Mouse (Mus musculus) ES-Bruce4 (cell line): Measurements from ENCODE around the gene Tbx5. TPM values are rescaled to one million over a fixed set of nuclear protein-coding genes. Genes with fewer than 3 reads are reported as not detected.

Source experiments
- H3K27ac ChIP-seq: 2 replicates; pipeline ENCODE4 v1.5.1; 2012; ENCODE audit warnings: low read length, inconsistent platforms; ENCODE audit not compliant: insufficient read depth
- H3K27me3 ChIP-seq: 2 replicates; pipeline ENCODE4 v1.6.1; 2012; ENCODE audit warnings: mild to moderate bottlenecking, low read length, inconsistent platforms; ENCODE audit not compliant: control insufficient read depth, poor library complexity, insufficient read depth, severe bottlenecking
- H3K36me3 ChIP-seq: 2 replicates; pipeline ENCODE4 v1.6.1; 2012; ENCODE audit warnings: inconsistent platforms, mild to moderate bottlenecking, low read length, moderate library complexity; ENCODE audit not compliant: control insufficient read depth, poor library complexity, insufficient read depth, severe bottlenecking
- H3K4me1 ChIP-seq: one replicate; pipeline ENCODE4 v1.8.1; 2011; ENCODE audit warnings: low read length; ENCODE audit not compliant: control insufficient read depth, insufficient read depth
- H3K4me3 ChIP-seq: 2 replicates; pipeline ENCODE4 v1.5.1; 2011; ENCODE audit warnings: low read depth, mild to moderate bottlenecking, low read length
- H3K9ac ChIP-seq: 2 replicates; pipeline ENCODE4 v1.6.1; 2012; ENCODE audit warnings: low read depth, mild to moderate bottlenecking, inconsistent platforms; ENCODE audit not compliant: poor library complexity, severe bottlenecking
- H3K9me3 ChIP-seq: replicated peaks from 2 replicates; pipeline ENCODE4 v1.6.1; 2012; ENCODE audit warnings: mild to moderate bottlenecking, low read length, inconsistent platforms; ENCODE audit not compliant: control insufficient read depth, poor library complexity, insufficient read depth, severe bottlenecking
- CTCF ChIP-seq: IDR thresholded peaks from one replicate; pipeline ENCODE4 v1.8.1; 2011; ENCODE audit warnings: low read depth, low read length
- EP300 ChIP-seq: IDR thresholded peaks from 2 replicates; pipeline ENCODE4 v1.6.1; 2011; ENCODE audit warnings: low read depth, low read length; ENCODE audit not compliant: insufficient read depth
- POLR2A ChIP-seq: IDR thresholded peaks from one replicate; pipeline ENCODE4 v1.8.1; 2011; ENCODE audit warnings: low read length; ENCODE audit not compliant: insufficient read depth
- polyA plus RNA-seq: library from polyadenylated mRNA; stranded (reverse); fragments of >200 nt; gene quantifications from 2 replicates; pipeline ENCODE4 v1.2.4, GENCODE M21; 2011; ENCODE audit warnings: low read depth; ENCODE audit not compliant: missing spikeins, insufficient read depth, insufficient read length

Gene Tbx5
- polyA plus RNA-seq, 1 experiment, result not detected

DNA sequence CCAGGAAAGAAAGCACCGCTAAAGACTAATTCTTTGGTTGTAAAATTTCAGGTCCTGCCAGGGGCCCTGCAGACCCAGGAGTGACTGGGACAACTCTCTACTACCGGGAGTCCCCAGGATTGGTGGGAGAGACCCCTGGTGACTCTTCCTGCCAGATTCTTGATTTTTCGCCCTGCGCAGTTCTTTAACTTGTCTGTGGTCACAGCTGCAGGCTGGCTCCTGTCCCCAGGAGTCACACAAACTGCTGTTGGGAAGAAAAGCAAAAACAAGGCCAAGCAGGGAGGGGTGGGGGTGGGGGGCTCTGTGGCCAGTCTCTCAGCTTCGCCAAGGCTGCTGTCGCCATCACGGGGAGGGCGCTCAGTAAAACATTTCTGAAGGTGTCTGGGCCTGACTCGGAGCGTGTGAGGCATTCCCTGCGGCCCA lies 32.2 kb upstream of the Tbx5 start:
- Histone ChIP-seq H3K27ac (no peak overlapping the region), H3K4me1 (no peaks in the 10 kb centered on the region), H3K4me3 (peak overlapping the region; percentile 54), H3K9ac (no peak overlapping the region), H3K9me3 (no peaks in the 10 kb centered on the region), H3K27me3 (peaks cover 24% of the 10 kb centered on the region), H3K36me3 (no peaks in the 10 kb centered on the region)
- no peak for TF ChIP-seq POLR2A
- no peak for TF ChIP-seq EP300
- TF ChIP-seq CTCF, result no peak

GRCm38 (mm10) chr5:119802617-119803410 lies 29.7 kb upstream of the Tbx5 start:
- Histone ChIP-seq H3K36me3 (no peaks in the 10 kb centered on the region), H3K27ac (no peak overlapping the region), H3K27me3 (peaks cover 21% of the 10 kb centered on the region), H3K4me3 (peak overlapping the region; percentile 36), H3K4me1 (no peaks in the 10 kb centered on the region), H3K9ac (no peak overlapping the region), H3K9me3 (no peaks in the 10 kb centered on the region)
- TF ChIP-seq POLR2A (no peak), EP300 (no peak), CTCF (no peak)

DNA sequence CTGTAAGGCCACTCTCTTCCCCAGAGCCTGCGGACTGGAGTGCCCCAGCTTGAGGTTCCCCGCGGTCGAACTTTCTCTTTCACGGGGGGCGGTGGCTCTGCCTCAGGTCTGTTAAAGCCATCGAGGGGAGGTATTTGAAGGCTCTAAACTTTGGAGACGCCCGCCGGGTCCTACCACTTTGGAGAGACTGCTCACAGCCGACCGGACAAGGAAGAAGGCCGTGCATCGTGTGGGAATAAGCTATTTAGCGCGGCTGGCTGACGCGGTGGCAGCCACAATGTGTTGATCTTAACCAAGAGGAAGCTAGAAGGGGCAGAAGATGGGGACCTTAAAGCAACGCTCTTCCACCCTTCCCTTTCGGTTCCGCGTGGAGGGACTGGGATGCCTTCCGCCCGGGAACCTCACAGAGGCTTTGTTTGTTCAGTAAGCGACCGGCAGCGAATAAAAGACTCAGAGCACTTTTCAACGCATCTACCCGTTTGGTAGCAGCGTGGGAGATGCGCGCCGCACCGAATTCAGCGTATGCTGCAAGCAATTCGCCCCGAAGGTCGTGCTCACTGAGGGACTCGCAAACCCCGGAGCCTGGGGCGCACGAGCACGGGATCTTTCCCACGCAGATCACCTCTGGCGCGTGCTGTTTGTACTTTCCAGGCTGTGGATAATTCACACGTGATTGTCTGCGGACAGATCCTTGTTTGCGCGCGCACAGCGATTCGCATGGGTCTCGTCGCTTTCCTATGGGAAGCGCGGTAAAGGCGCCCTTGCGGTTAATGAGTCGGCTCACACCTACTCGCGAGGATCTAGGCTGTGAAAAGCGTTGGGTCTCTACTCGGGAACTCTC lies 28.8 kb upstream of the Tbx5 start:
- no peaks in the 10 kb centered on the region for H3K4me1 ChIP-seq

DNA sequence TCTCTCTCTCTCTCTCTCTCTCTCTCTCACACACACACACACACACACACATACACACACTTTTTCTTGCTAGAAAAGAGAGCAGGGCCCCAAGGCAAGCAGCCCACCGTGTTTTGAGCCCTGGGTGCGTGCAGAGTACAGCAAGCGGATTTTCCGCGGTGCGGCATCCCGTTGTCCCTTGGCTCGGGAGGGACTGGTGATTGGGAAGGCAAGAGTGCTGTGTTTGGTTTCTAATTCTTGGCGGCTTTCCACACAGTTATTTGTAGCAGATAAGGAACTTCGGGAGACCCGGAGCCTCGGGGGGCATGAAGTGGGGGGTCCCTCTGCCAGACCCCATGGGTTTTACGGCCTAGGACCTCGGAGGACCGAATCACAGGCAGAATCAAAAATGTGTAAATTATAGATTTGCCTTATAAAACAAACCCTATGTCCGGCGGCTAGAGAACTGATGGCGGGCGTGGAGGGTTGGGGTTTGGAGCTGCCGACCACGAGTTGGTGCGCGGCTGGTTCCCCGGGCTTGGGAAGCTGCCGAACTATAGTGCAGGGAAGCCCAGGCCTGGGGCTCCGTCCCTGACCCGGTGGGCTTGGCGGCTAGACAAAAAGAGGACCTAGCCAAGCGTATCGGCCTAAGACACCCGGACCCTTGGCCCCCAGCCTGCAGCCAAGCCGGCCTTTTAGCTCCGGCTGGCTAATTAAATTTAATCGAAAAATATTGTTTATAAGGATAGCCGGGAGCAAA lies 28.0 kb upstream of the Tbx5 start:
- H3K9me3 ChIP-seq, result no peaks in the 10 kb centered on the region
- TF ChIP-seq EP300, result no peak
- no peak for TF ChIP-seq CTCF
- TF ChIP-seq POLR2A, result no peak
- H3K4me1 ChIP-seq, result no peaks in the 10 kb centered on the region
- H3K36me3 ChIP-seq, result no peaks in the 10 kb centered on the region
- H3K4me3 ChIP-seq, result no peak overlapping the region
- H3K27me3 ChIP-seq, result peaks cover 20% of the 10 kb centered on the region
- H3K9ac ChIP-seq, result no peak overlapping the region
- H3K27ac ChIP-seq, result no peak overlapping the region

More for the DNA sequence above, 28.8 kb upstream of the Tbx5 start:
- Histone ChIP-seq H3K4me3 (peak overlapping the region; percentile 36), H3K27ac (no peak overlapping the region), H3K9me3 (no peaks in the 10 kb centered on the region), H3K36me3 (no peaks in the 10 kb centered on the region), H3K9ac (no peak overlapping the region), H3K27me3 (peaks cover 20% of the 10 kb centered on the region)
- no peak for TF ChIP-seq CTCF
- TF ChIP-seq POLR2A, result no peak
- no peak for TF ChIP-seq EP300

DNA sequence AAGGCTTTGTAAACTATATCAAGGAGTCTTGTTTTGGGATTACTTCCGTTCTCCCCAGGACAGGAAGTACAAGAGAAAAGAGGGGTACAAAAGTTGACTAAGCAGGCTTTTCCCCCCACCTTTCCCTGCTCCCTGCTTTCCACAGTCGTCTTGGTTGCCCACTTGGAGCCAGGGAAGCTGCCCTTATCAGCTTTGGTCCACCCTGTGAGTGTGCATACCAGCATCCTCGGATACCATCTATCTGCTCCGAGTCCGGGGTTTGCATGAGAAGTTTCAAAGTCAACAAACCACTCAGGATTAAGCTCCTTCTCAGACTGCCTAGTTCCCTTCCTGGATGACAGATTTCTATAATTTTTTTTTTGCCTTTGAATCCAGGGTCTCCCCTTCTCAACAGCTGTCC lies 26.8 kb upstream of the Tbx5 start:
- Histone ChIP-seq H3K36me3 (no peaks in the 10 kb centered on the region), H3K27ac (no peak overlapping the region), H3K4me1 (no peaks in the 10 kb centered on the region), H3K9ac (no peak overlapping the region), H3K4me3 (no peak overlapping the region), H3K9me3 (no peaks in the 10 kb centered on the region), H3K27me3 (peaks cover 20% of the 10 kb centered on the region)
- TF ChIP-seq EP300, result no peak
- TF ChIP-seq POLR2A, result no peak
- TF ChIP-seq CTCF, result no peak
